Mouse (Mus musculus): Measurements from ENCODE around the gene Gse1. TPM values are rescaled to one million over a fixed set of nuclear protein-coding genes. Genes with fewer than 3 reads are reported as not detected.

Gse1 gene
- polyA plus RNA-seq, 1 experiment, result 55.9 TPM

DNA sequence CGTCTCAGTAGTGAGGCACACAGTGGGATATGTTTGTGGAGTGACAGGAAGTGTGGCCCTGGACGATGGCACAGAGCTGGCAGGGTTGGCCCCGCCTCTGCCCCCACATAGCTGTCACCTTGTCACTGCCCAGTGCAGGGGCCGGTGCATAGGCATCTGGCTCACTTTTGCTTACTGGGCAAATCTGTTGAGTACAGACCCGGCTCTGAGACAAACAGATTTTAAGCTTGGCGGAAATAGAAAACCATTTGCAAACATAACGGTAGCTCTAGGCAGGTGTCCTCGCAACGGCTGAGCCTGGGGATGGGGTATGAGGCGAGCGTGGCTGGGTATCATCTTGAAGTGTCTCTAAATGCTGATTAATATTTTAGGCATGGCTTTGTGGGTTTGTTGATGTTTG, 79.3 kb downstream of the Gse1 start:
- Histone ChIP-seq H3K36me3 (ENCODE audit: control insufficient read depth, insufficient read depth, low read length) (no peaks in the 10 kb centered on the region), H3K4me3 (ENCODE audit: low read depth, low read length) (no peak overlapping the region), H3K27me3 (ENCODE audit: control insufficient read depth, insufficient read depth, low read length) (no peaks in the 10 kb centered on the region), H3K4me1 (ENCODE audit: control insufficient read depth, insufficient read depth, insufficient read length, low read length) (no peaks in the 10 kb centered on the region; the same call in 1 of the 2 replicates), H3K27ac (ENCODE audit: insufficient read depth, low read depth, low read length) (no peak overlapping the region)
- WGBS, result 39% methylated on average over 11 of the region's 11 CpGs
- TF ChIP-seq POLR2A (IDR thresholded peaks at IDR 0.05; ENCODE audit: low read depth, low read length) (no peak), CTCF (IDR thresholded peaks at IDR 0.05; ENCODE audit: extremely low read depth, insufficient read length, insufficient replicate concordance, low read depth, low read length) (no peak)

DNA sequence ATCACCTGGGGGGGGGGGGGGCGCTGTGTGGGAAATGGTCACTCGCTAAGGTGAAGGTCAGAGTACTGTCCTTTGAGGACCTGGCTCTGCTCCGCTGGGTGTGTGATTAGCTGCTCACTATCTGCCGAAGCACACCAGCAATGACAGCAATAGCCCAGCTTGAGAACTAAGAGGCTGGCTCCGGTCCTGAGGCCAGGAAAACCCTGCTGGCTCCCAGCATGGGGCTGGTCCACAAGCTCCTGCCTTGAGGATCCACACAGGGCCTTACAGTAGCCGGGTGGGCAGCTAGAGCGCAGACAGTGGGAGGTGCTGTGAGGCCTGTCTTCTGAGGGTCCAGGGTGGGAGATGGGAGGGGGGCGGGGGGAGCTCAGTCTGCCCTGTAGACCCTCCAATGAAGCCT, 79.9 kb downstream of the Gse1 start:
- WGBS, result 73% methylated on average over 8 of the region's 8 CpGs
- TF ChIP-seq POLR2A (IDR thresholded peaks at IDR 0.05; ENCODE audit: low read depth, low read length) (no peak), CTCF (IDR thresholded peaks at IDR 0.05; ENCODE audit: extremely low read depth, insufficient read length, insufficient replicate concordance, low read depth, low read length) (no peak)
- Histone ChIP-seq H3K27me3 (ENCODE audit: control insufficient read depth, insufficient read depth, low read length) (no peaks in the 10 kb centered on the region), H3K36me3 (ENCODE audit: control insufficient read depth, insufficient read depth, low read length) (no peaks in the 10 kb centered on the region), H3K4me1 (ENCODE audit: control insufficient read depth, insufficient read depth, insufficient read length, low read length) (no peaks in the 10 kb centered on the region; the same call in 1 of the 2 replicates), H3K4me3 (ENCODE audit: low read depth, low read length) (no peak overlapping the region), H3K27ac (ENCODE audit: insufficient read depth, low read depth, low read length) (no peak overlapping the region)

DNA sequence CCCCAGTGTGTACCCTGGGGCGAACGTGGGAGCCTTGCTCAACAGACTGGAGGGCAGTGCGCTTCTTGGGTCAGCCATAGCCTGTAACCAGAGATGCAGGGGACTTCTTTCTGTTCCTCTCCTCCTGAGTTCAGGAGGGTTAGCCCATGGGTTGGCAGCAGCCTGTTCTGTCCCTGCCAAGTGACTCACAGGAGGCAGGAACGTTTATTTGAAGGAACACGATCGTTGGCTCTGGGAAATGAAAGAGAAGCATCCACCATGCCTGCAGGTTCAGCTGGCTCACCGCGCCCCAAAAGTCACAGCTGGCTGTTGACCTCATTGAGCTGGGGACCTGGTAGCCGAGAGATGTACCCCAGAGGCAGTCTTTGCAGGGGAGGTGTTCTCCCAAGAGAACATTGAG, 80.3 kb downstream of the Gse1 start:
- WGBS, result 50% methylated on average over 9 of the region's 9 CpGs
- no peak for TF ChIP-seq CTCF (IDR thresholded peaks at IDR 0.05; ENCODE audit: extremely low read depth, insufficient read length, insufficient replicate concordance, low read depth, low read length)
- TF ChIP-seq POLR2A (IDR thresholded peaks at IDR 0.05; ENCODE audit: low read depth, low read length), result no peak
- Histone ChIP-seq H3K4me3 (ENCODE audit: low read depth, low read length) (no peak overlapping the region), H3K36me3 (ENCODE audit: control insufficient read depth, insufficient read depth, low read length) (no peaks in the 10 kb centered on the region), H3K27ac (ENCODE audit: insufficient read depth, low read depth, low read length) (no peak overlapping the region), H3K4me1 (ENCODE audit: control insufficient read depth, insufficient read depth, insufficient read length, low read length) (no peaks in the 10 kb centered on the region; the same call in 1 of the 2 replicates), H3K27me3 (ENCODE audit: control insufficient read depth, insufficient read depth, low read length) (no peaks in the 10 kb centered on the region)

DNA sequence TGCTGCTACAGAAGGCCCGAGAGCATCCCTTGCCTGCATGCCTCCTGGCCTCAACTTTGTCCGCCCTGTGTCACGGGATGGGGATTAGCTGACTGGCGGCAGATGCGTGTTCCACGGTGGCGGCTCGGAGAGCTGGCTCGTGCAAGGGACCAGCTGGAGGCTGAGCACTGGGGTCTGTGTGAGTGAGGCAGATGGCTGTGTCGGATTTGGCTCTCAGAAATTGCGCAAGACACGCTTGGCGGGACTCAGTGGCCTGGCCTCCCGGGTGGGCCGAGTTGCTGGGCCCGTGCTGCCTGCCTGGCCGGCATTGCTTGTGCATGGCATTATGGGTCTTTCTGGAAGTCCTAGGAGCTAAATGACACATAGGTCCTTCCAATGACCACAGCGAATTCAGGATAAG, 81.1 kb downstream of the Gse1 start:
- no peaks in the 10 kb centered on the region for H3K27me3 ChIP-seq (ENCODE audit: control insufficient read depth, insufficient read depth, low read length)
- 86% methylated on average over 18 of the region's 18 CpGs for WGBS
- TF ChIP-seq CTCF (IDR thresholded peaks at IDR 0.05; ENCODE audit: extremely low read depth, insufficient read length, insufficient replicate concordance, low read depth, low read length), result no peak
- no peak for TF ChIP-seq POLR2A (IDR thresholded peaks at IDR 0.05; ENCODE audit: low read depth, low read length)

DNA sequence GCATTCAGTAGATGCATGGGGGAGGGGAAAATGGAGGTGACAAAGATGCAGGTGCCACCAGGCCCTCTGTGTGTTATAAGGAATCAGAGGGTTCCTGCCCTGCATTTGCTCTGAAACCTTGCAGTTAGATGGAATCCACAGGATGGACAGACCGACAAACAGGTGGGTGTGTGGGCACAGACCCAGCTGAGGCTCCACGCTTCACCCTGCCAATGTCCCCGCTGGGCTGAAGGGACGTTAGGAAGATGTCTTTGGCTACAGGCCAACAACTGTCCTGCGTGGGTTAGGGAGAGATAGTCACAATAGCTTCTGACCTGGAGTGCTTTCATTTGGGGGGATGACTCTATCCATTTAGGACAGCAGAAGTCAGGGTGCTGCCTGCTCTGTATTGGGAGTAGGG, 81.8 kb downstream of the Gse1 start:
- no peak for TF ChIP-seq POLR2A (IDR thresholded peaks at IDR 0.05; ENCODE audit: low read depth, low read length)
- no peak for TF ChIP-seq CTCF (IDR thresholded peaks at IDR 0.05; ENCODE audit: extremely low read depth, insufficient read length, insufficient replicate concordance, low read depth, low read length)
- Histone ChIP-seq H3K27me3 (ENCODE audit: control insufficient read depth, insufficient read depth, low read length) (no peaks in the 10 kb centered on the region), H3K27ac (ENCODE audit: insufficient read depth, low read depth, low read length) (no peak overlapping the region), H3K4me3 (ENCODE audit: low read depth, low read length) (no peak overlapping the region), H3K36me3 (ENCODE audit: control insufficient read depth, insufficient read depth, low read length) (no peaks in the 10 kb centered on the region), H3K4me1 (ENCODE audit: control insufficient read depth, insufficient read depth, insufficient read length, low read length) (no peaks in the 10 kb centered on the region; the same call in 1 of the 2 replicates)
- WGBS, result 68% methylated on average over 5 of the region's 5 CpGs

More for the DNA sequence above, 81.1 kb downstream of the Gse1 start:
- H3K4me3 ChIP-seq (ENCODE audit: low read depth, low read length), result no peak overlapping the region
- no peaks in the 10 kb centered on the region for H3K36me3 ChIP-seq (ENCODE audit: control insufficient read depth, insufficient read depth, low read length)
- H3K4me1 ChIP-seq (ENCODE audit: control insufficient read depth, insufficient read depth, insufficient read length, low read length), result no peaks in the 10 kb centered on the region; the same call in 1 of the 2 replicates
- no peak overlapping the region for H3K27ac ChIP-seq (ENCODE audit: insufficient read depth, low read depth, low read length)

DNA sequence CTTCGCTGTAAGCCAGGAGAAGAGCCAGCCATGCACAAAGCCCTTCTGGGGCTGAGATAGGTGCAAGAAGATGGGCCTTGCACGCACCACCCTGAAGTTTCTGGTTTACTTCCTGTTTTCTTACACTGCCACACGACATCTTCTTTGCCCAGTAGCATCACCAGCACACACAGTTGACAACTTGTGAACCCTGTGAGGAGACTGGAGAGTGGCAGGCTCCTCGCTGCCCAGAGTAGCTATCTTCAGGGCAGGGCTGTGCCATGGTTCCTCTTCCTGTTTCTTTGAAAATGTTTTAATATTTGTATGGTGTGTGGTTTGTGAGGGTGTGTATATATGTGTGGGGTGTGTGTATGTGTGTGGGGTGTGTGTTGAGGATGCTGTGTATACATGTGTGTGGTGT, 84.2 kb downstream of the Gse1 start:
- Histone ChIP-seq H3K27me3 (ENCODE audit: control insufficient read depth, insufficient read depth, low read length) (no peaks in the 10 kb centered on the region), H3K27ac (ENCODE audit: insufficient read depth, low read depth, low read length) (no peak overlapping the region), H3K4me3 (ENCODE audit: low read depth, low read length) (no peak overlapping the region), H3K36me3 (ENCODE audit: control insufficient read depth, insufficient read depth, low read length) (no peaks in the 10 kb centered on the region), H3K4me1 (ENCODE audit: control insufficient read depth, insufficient read depth, insufficient read length, low read length) (peaks cover 2% of the 10 kb centered on the region; the same call in 1 of the 2 replicates)
- TF ChIP-seq CTCF (IDR thresholded peaks at IDR 0.05; ENCODE audit: extremely low read depth, insufficient read length, insufficient replicate concordance, low read depth, low read length) (no peak), POLR2A (IDR thresholded peaks at IDR 0.05; ENCODE audit: low read depth, low read length) (no peak)
- WGBS, result 82% methylated on average over 4 of the region's 4 CpGs

DNA sequence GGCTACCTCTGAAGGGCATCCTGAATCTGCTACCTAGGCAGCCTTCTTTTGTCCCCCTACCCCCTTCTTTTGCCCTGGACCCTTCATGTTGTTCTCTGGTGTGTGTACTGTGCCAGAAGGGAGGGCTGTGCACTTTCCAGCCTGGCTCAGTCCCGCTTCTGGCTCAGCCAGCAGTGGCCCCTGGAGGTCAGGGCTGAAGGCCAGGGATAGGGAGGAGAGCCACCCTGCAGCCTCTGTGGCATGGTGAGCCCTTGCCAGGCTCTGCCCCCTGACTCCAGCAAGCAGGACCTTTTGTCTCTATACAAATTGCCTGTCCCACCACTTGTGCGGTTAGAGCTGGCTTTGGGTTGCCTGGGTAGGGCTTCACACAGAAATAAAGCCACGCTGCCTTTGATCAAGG, 85.4 kb downstream of the Gse1 start:
- H3K27me3 ChIP-seq (ENCODE audit: control insufficient read depth, insufficient read depth, low read length), result no peaks in the 10 kb centered on the region
- no peak overlapping the region for H3K4me3 ChIP-seq (ENCODE audit: low read depth, low read length)
- H3K4me1 ChIP-seq (ENCODE audit: control insufficient read depth, insufficient read depth, insufficient read length, low read length), result 0 out of 2 replicates have a peak, but pooled peaks cover 2% of the 10 kb centered on the region
- H3K27ac ChIP-seq (ENCODE audit: insufficient read depth, low read depth, low read length), result no peak overlapping the region
- WGBS, result 94% methylated on average over 3 of the region's 3 CpGs
- H3K36me3 ChIP-seq (ENCODE audit: control insufficient read depth, insufficient read depth, low read length), result no peaks in the 10 kb centered on the region
- TF ChIP-seq POLR2A (IDR thresholded peaks at IDR 0.05; ENCODE audit: low read depth, low read length) (no peak), CTCF (IDR thresholded peaks at IDR 0.05; ENCODE audit: extremely low read depth, insufficient read length, insufficient replicate concordance, low read depth, low read length) (no peak)
